Mouse (Mus musculus) urinary bladder, adult 18-20 months (tissue): ENCODE measurements around the gene Il6ra.
"Not testable (repeated sequence)": the region's sequence is repeated elsewhere in the genome, so short reads cannot be mapped to it uniquely, and the experiment has no call there.

Experiments used
- DNase-seq, 2 experiments: peaks; one replicate each; pipeline ENCODE4 v3.0.0; 2022; ENCODE audit warnings: low spot score in 2 of 2, mixed read lengths in 2 of 2

Il6ra gene

DNA sequence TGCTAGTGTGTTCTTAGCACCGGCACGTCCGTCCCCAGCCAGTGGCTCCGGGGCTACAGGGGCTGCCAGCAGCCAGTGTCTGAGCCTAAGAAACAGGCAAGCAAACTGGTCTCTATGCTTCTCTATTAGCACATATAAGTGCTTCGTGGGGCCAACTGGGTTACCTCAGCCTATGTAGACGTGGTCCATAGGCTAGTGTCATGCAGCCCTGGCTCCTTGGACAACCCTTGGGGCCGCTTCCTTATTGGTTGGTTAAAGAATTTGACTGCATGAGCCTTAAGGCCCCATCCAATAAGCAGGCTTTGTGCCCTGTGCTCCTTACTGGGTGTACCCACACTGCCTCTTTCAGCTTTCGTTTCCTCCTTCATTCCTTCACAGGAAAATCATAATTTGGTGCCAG, 37.2 kb downstream of the Il6ra start:
- no peak for DNase-seq

DNA sequence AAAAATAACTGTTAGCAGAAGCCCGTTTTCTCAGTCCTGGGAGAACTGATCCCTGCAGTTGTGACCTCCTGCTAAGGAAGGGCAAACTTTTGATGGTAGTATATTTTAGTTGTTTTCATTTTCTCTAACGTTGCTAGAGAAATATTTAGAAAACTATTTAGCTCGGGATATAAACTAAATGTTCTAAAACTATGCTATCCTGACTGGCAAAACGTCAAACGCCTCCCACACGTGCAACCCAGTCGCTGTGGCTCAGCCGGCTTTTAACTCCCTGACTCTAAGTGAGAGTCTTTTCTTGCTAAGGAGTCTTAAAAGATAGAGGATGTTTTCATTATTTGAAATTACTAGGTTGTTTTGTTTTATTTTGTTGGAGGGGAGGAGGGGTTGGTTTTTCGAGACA, 38.0 kb downstream of the Il6ra start:
- no peak for DNase-seq

DNA sequence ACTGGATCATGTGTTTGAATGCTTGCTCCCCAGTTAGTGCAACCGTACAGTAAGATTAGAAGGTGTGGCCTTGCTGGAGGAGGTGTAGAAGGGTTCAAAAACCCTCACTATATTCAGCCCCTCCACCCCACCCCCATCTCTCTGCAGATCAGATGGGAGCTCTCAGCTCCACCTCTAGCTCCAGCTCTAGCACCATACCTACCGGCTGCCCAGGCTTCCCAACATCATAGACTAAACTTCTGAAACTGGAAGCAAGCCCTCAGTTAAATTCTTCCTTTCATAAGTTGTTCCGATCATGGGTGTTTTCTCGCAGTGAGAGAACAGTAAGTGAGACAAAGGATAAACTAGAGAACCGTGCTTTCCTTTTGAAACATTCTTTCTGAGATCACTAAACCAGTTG, 38.9 kb downstream of the Il6ra start:
- DNase-seq: no peak

DNA sequence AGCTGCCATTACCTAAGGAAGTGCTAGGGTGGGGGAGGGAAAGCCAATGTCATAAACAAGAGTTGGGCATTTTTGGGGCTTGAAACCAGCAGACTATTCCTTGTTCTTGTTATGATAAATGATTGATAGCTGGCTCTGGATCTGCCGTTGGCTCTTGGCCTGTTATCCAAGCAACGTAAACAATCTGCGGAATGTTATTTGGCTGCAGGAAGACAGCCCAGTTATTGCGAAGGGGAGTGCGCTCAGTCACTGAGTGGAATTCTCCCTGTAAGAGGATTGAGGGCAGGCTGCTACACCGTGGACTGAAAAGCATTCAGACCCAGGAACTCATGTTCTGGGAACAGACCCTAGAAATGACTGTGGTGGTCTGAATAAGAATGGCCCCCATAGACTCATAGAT, 40.3 kb downstream of the Il6ra start:
- no peak for DNase-seq

- peak in 1 of 2 experiments; percentile 50 for DNase-seq
Measured at GRCm38 (mm10) chr3:89872209-89872608, 40.8 kb downstream of the Il6ra start.

DNA sequence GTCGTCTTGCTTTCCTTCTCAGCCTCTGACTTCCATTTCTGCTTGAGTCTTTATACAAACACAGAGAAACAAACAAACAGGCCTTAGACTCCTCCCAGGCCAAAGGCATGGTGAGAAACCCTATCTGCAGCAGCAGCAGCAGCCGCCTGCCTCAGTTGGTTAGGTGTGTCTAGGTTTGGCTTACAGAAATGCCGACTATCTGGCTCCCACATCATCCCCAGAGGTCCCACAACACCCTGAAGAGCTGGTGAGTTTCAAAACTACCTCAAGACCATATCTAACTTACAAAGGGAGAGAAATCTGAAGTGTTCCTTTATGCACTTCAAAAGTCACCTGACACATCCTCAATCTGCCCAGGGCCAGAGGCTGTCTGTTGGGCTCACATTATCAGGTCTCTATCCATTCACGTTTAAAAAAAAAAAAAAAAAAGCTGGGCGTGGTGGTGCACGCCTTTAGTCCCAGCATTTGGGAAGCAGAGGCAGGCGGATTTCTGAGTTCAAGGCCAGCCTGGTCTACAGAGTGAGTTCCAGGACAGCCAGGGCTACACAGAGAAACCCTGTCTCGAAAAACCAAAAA, 41.6 kb downstream of the Il6ra start:
- no peak for DNase-seq

- no peak for DNase-seq
Measured at GRCm38 (mm10) chr3:89870472-89871271, 42.3 kb downstream of the Il6ra start.

DNA sequence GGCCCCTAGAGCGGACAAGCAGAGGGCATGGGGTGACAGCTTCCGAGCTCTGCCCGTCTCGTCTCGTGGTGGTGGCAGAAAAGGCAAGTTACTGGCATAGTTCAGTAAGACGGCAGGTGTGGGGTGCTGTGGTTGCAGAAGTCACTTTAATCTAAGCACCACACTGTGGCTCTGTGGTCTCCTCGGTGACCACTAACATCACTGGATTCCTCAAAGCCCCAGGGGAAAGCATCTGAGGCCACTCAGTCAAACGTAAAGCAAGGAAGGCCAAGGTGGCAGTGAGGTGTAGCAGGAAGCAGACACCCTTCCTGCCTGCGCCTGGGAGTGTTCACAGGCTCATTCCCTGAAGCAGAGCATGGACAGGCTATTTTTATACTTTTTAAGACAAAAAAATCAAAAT, 43.4 kb downstream of the Il6ra start:
- DNase-seq: no peak

DNA sequence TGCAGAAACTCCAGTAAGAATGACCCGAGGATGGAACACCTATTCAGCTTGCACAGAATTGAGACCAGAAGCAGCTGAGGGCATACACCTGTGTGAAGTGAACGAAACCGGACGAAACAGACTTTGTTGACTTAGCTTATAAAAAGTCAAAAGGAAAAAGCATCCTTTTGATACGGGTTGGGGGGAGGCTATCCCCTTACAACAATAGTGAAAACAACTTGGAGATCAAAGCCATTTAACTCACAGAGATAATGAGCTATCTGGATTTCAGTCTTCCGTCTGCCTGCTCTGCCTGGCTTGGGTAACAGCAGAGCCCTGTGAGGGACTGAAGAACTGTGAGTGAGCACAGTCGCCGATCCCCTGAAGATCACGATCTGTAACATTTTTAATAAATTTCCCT, 44.0 kb downstream of the Il6ra start:
- no peak for DNase-seq

DNA sequence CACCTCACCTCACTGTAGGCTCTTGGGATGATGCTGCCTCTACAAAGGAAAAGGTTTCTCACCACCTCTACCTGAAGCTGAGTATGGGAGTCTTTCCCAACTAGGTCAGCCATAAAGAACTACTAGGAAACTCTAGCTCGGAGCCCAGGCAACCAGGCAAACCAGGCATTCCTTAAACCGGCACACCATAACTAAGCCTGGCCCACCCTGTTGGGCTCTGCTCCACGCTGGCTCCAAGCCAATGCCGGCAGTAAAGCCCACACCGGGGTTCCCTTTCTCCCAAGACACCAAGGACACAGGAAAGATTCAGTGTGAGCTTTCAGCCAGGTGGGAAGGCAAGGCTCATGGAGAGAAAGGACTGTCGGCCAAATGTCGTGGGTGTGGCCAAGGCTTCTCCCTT, 44.6 kb downstream of the Il6ra start:
- DNase-seq: no peak

- no peak for DNase-seq
Measured at GRCm38 (mm10) chr3:89867651-89868050, 45.3 kb downstream of the Il6ra start.

DNA sequence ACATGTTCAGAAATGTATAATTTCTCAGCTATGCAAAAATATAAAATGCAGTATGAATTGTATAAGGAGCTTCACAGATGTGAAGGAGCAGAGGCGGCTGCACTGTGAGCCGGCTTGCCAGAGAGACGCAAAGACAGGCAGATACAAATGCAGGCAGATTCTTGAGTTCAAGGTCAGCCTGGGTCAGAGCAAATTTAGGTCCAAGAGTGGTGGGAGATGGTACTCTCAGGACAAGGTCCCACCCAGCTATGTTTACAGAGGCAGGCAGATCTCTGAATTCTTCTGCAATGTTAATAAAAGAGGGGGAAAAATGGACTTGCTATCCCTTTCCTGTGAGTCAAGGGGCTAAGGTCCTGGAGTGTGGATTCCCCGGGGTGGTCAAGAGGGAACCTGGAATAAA, 47.2 kb downstream of the Il6ra start:
- DNase-seq: no peak

DNA sequence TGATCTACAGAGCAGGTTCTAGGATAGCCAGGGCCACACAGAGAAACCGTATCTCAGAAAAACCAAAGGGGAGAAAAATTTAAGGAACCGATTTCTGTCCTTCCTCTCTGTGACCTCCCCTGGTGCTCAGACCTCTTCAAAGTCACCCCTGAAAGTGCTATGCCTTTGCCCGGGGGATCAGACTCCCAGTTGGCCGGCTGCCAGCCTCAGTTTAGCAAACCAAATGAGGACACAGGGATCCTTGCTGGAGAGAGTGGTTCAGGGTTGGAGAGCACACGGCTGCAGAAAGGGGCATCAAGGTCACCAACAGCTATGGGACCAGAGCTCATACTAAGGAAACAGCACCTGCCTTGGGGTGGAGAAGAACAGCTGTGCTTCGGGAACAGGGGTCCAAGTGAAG, 48.0 kb downstream of the Il6ra start:
- no peak for DNase-seq

GRCm38 (mm10) chr3:89863716-89864509, 49.1 kb downstream of the Il6ra start:
- DNase-seq: no peak

GRCm38 (mm10) chr3:89863276-89863675, 49.7 kb downstream of the Il6ra start:
- DNase-seq: not testable (repeated sequence)

- no peak for DNase-seq
Measured at GRCm38 (mm10) chr3:89862182-89862761, 50.7 kb downstream of the Il6ra start.

DNA sequence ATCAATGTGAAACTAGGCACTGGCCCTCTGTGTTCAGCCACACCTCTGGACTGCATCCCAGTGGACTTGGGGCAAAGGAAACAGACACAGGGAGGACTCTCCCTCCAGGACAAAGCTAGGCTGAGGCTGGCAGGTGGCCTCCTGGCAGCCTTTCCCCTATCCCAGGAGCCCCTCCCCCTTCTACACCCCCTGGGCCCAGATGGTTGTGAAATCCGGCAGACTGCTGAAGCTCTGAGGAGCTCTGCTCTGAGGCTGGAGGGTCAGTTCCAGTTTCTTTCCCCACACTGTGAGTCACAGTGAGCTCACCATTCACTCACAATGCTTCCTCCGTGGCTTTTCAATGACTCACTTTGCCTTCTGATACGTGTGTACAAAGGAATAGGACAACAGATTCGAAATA, 51.9 kb downstream of the Il6ra start:
- peak; percentile 59 to 83 for DNase-seq

GRCm38 (mm10) chr3:89860343-89860742, 52.7 kb downstream of the Il6ra start:
- no peak for DNase-seq

DNA sequence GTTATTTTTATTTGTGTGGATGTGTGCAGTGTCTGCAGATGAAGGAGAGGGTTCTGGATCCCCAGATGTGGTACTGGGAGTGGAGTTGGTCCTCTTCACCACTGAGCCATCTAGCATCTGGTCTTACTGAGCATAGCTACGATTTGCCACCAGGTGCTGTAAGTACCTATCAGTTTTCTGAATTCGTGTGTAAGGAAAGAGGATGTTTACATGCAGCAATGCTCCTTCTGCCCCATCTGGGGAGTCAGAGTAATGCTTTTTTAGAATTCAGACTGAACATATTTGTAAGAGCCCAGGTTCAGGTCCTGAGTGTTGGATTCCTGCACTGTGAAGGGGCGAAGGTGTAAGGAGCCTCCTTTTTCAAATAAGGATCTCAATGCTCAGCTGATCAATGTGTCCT, 53.1 kb downstream of the Il6ra start:
- no peak for DNase-seq

- DNase-seq: no peak
Measured at GRCm38 (mm10) chr3:89858888-89859287, 54.1 kb downstream of the Il6ra start.

GRCm38 (mm10) chr3:89858123-89858522, 54.9 kb downstream of the Il6ra start:
- no peak for DNase-seq

DNA sequence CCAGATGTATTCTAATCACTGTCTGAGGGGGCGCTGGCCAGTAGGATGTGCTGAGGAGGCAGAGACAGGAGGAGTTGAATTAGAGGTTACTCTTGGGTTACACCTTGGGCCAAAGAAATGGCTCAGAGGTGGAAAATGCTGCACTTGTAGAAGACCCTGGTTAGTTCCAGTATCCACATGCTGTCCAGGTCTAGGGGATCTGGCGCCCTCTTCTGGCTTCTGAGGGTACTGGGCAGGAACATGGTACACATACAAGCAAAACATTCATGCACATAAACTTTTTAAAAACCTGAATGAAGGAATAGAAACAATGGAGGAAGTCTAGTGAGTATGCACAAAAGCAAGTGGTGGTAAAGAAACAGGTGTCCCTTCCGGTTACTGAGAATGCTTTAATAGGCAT, 55.6 kb downstream of the Il6ra start:
- DNase-seq: no peak
